Mouse (Mus musculus) E14TG2a.4 (cell line): ENCODE results near the gene Gm20388.

ENCODE experiments used
- CTCF ChIP-seq: conservative IDR thresholded peaks from 2 replicates; pipeline ENCODE4 v1.5.1; 2014; ENCODE audit warnings: low read length
- POU5F1 ChIP-seq: IDR thresholded peaks from 2 replicates; pipeline ENCODE4 v1.6.1; 2014; ENCODE audit warnings: low read length, borderline replicate concordance

DNA sequence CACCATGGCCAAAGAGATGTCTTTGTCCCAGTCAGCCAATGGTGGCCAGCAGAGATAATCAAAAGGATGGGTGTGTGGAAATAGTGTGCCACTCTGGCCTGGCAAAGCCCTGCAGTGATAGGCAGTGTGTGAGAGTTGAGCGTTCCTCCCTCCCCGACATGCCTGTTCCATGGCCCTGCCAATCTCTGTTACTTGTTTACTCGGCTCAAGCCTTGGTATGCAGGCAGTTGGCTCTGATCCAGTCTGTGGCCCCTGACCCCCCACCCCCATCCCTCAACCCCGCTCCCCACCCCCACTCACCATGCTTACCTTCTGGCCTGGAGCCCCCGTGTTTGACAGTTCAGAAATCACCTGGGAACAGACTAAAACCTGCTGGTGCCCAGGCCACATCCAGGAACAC, 507.5 kb downstream of the Gm20388 start:
- TF ChIP-seq CTCF (no peak), POU5F1 (no peak)
